Mouse (Mus musculus): ENCODE measurements around the gene Cldn34b3. TPM values are rescaled to one million over a fixed set of nuclear protein-coding genes. Genes with fewer than 3 reads are reported as not detected.
"Not testable (repeated sequence)": the region's sequence is repeated elsewhere in the genome, so short reads cannot be mapped to it uniquely, and the experiment has no call there.

Gene Cldn34b3
- polyA plus RNA-seq (2015; fragmentation: Nextera tagmentation; extraction: Ambion mirVana) = not detected in 2 replicates

GRCm38 (mm10) chrX:76264004-76264403 lies at the start of gene Cldn34b3:
Gene Cldn34b3 (plus strand): TSS chrX:76264304.
- ATAC-seq (replicated peaks; ENCODE audit: low FRiP score, low read depth); H3K9me3 ChIP-seq (replicated peaks; ENCODE audit: low read length); H3K36me3 ChIP-seq (ENCODE audit: insufficient read depth, low read length); H3K27ac ChIP-seq; H3K4me3 ChIP-seq (replicated peaks; ENCODE audit: low read depth, low read length); DNase-seq (ENCODE audit: low spot score); H3K4me2 ChIP-seq (ENCODE audit: low read length); H3K27me3 ChIP-seq (ENCODE audit: insufficient read depth, low read length); H3K4me1 ChIP-seq (replicated peaks; ENCODE audit: insufficient read depth, low read length); H3K9ac ChIP-seq (ENCODE audit: low read depth, low read length): not testable (repeated sequence)
- WGBS = 77% methylated on average over 1 of the region's 1 CpGs

Other genes starting within 250 kb of the Cldn34b3 start
- not detected in 2 replicates for gene Cldn34b4, start 129.0 kb downstream of the Cldn34b3 start, polyA plus RNA-seq (2015; fragmentation: Nextera tagmentation; extraction: Ambion mirVana)

Data from kidney, postnatal 0 days (tissue).